ENCODE assay signal across 24 mouse cellular contexts in genomic region chr5:128580931-128581330, GRCm38 (mm10). TPM values are rescaled to one million over a fixed set of nuclear protein-coding genes. Genes with fewer than 3 reads are reported as not detected.
A peak's percentile ranks its signal among the peaks of the same experiment; 100 is the strongest.
DNase-seq lines count a peak whose midpoint lies in the region; ATAC-seq and TF ChIP-seq lines count a peak whose summit lies in the region.
"Had no signal": no experiment of that assay in that cellular context is flagged by ENCODE, and none has a peak within 500 bp of the region (broad histone marks: within the 10 kb centered on the region; RNA-seq: fewer than 3 reads in every experiment).

No protein-coding gene starts in this region.

- H3K27me3 ChIP-seq in intestine, embryonic 16.5 days (replicated peaks; ENCODE audit: control insufficient read depth, insufficient read depth, low read length): no peaks in the 10 kb centered on the region
- H3K27me3 ChIP-seq in intestine, postnatal 0 days (replicated peaks; ENCODE audit: control insufficient read depth, insufficient read depth, low read length): no peaks in the 10 kb centered on the region
- H3K27me3 ChIP-seq in embryonic facial prominence, embryonic 12.5 days: no peaks in the 10 kb centered on the region
- no peaks in the 10 kb centered on the region for H3K27me3 ChIP-seq in limb, embryonic 15.5 days
- H3K27me3 ChIP-seq: hindbrain, embryonic 15.5 days; midbrain, embryonic 15.5 days; Patski had no signal

- peak; percentile 18; the same call in 1 of the 2 replicates for ATAC-seq in intestine, embryonic 16.5 days
- ATAC-seq in intestine, postnatal 0 days: no peak
- no peak for ATAC-seq in embryonic facial prominence, embryonic 12.5 days (ENCODE audit: insufficient number of reproducible peaks, insufficient read depth, low FRiP score, low TSS enrichment)
- no peak for ATAC-seq in limb, embryonic 15.5 days (ENCODE audit: insufficient number of reproducible peaks, low FRiP score, low TSS enrichment, low read depth)
- ATAC-seq in megakaryocyte progenitor cell, adult 5-6 weeks (replicated peaks; ENCODE audit: poor library complexity): no peak
- ATAC-seq: activated CD4-positive, CD25-positive, alpha-beta regulatory T cell, adult 4 months; liver, postnatal 0 days; midbrain, embryonic 15.5 days; Patski had no signal

- no peak for TF ChIP-seq CTCF in intestine, postnatal 0 days (IDR thresholded peaks at IDR 0.05; ENCODE audit: low read depth)

- H3K36me3 ChIP-seq in intestine, embryonic 16.5 days (ENCODE audit: control insufficient read depth, insufficient read depth, low read length): no peaks in the 10 kb centered on the region
- no peaks in the 10 kb centered on the region for H3K36me3 ChIP-seq in intestine, postnatal 0 days (ENCODE audit: control insufficient read depth, insufficient read depth)
- no peaks in the 10 kb centered on the region for H3K36me3 ChIP-seq in embryonic facial prominence, embryonic 12.5 days
- no peaks in the 10 kb centered on the region for H3K36me3 ChIP-seq in limb, embryonic 15.5 days
- H3K36me3 ChIP-seq: forebrain, embryonic 12.5 days; heart, embryonic 10.5 days; hindbrain, embryonic 15.5 days; midbrain, embryonic 15.5 days had no signal

- no peak overlapping the region for H3K9ac ChIP-seq in intestine, embryonic 16.5 days (ENCODE audit: low read depth, low read length)
- H3K9ac ChIP-seq in intestine, postnatal 0 days (ENCODE audit: low read depth, low read length): no peak overlapping the region
- no peak overlapping the region for H3K9ac ChIP-seq in embryonic facial prominence, embryonic 12.5 days
- no peak overlapping the region for H3K9ac ChIP-seq in limb, embryonic 15.5 days
- H3K9ac ChIP-seq: forebrain, embryonic 12.5 days; hindbrain, embryonic 15.5 days; liver, postnatal 0 days; midbrain, embryonic 15.5 days had no signal

- no peaks in the 10 kb centered on the region for H3K9me3 ChIP-seq in intestine, embryonic 16.5 days (ENCODE audit: control insufficient read depth, low read length)
- H3K9me3 ChIP-seq in intestine, postnatal 0 days (ENCODE audit: control insufficient read depth): no peaks in the 10 kb centered on the region
- no peaks in the 10 kb centered on the region for H3K9me3 ChIP-seq in embryonic facial prominence, embryonic 12.5 days
- no peaks in the 10 kb centered on the region for H3K9me3 ChIP-seq in limb, embryonic 15.5 days
- H3K9me3 ChIP-seq: forebrain, embryonic 12.5 days; heart, embryonic 10.5 days; hindbrain, embryonic 15.5 days; midbrain, embryonic 15.5 days had no signal

- H3K4me3 ChIP-seq in intestine, embryonic 16.5 days (ENCODE audit: low read length): no peak overlapping the region
- no peak overlapping the region for H3K4me3 ChIP-seq in intestine, postnatal 0 days (ENCODE audit: low read depth, low read length)
- no peak overlapping the region for H3K4me3 ChIP-seq in embryonic facial prominence, embryonic 12.5 days
- H3K4me3 ChIP-seq in limb, embryonic 15.5 days: no peak overlapping the region
- H3K4me3 ChIP-seq: forebrain, embryonic 12.5 days; heart, embryonic 10.5 days; hindbrain, embryonic 15.5 days; layer of hippocampus, adult 2 months; midbrain, embryonic 15.5 days had no signal

- H3K4me2 ChIP-seq in intestine, embryonic 16.5 days (ENCODE audit: low read depth, low read length): no peak overlapping the region
- no peak overlapping the region for H3K4me2 ChIP-seq in intestine, postnatal 0 days (replicated peaks; ENCODE audit: low read depth)
- H3K4me2 ChIP-seq in embryonic facial prominence, embryonic 12.5 days (replicated peaks): no peak overlapping the region; the same call in 1 of the 2 replicates
- H3K4me2 ChIP-seq in limb, embryonic 15.5 days: no peak overlapping the region
- H3K4me2 ChIP-seq: forebrain, embryonic 12.5 days; hindbrain, embryonic 15.5 days; midbrain, embryonic 15.5 days had no signal

- H3K27ac ChIP-seq in intestine, embryonic 16.5 days (ENCODE audit: low read length): no peak overlapping the region
- no peak overlapping the region for H3K27ac ChIP-seq in intestine, postnatal 0 days (ENCODE audit: low read depth, low read length)
- peak overlapping the region; percentile 75 for H3K27ac ChIP-seq in embryonic facial prominence, embryonic 12.5 days
- peak overlapping the region; percentile 65 for H3K27ac ChIP-seq in limb, embryonic 15.5 days
- H3K27ac ChIP-seq: forebrain, embryonic 12.5 days; hindbrain, embryonic 15.5 days; layer of hippocampus, adult 2 months; midbrain, embryonic 15.5 days had no signal

- H3K4me1 ChIP-seq in intestine, embryonic 16.5 days (ENCODE audit: control insufficient read depth, insufficient read depth, low read length): peaks cover 3% of the 10 kb centered on the region; the same call in 1 of the 2 replicates
- H3K4me1 ChIP-seq in intestine, postnatal 0 days (replicated peaks; ENCODE audit: control insufficient read depth, insufficient read depth, low read length): no peaks in the 10 kb centered on the region
- H3K4me1 ChIP-seq in embryonic facial prominence, embryonic 12.5 days: peaks cover 17% of the 10 kb centered on the region; the same call in 1 of the 2 replicates
- peaks cover 33% of the 10 kb centered on the region for H3K4me1 ChIP-seq in limb, embryonic 15.5 days

- WGBS in intestine, embryonic 16.5 days: 50% methylated on average over 4 of the region's 4 CpGs
- 66% methylated on average over 4 of the region's 4 CpGs for WGBS in intestine, postnatal 0 days
- WGBS in embryonic facial prominence, embryonic 12.5 days: 63% methylated on average over 4 of the region's 4 CpGs
- 62% methylated on average over 4 of the region's 4 CpGs for WGBS in limb, embryonic 15.5 days

- peak; percentile 57 for DNase-seq in adrenal gland, adult 8-10 months
- no peak for DNase-seq in ovary, postnatal 36 days (ENCODE audit: low spot score)
- DNase-seq: cerebellum, adult 11-12 months; cerebellum, postnatal 36 days; gastrocnemius, postnatal 25 days; heart, postnatal 10 days; kidney, adult 18-20 months; kidney, postnatal 10 days; liver, postnatal 0 days; lung, postnatal 4 days; right cerebral cortex, postnatal 25 days had no signal

RNA-seq across cellular contexts. Expression of gene Fzd10, which starts 19.7 kb away (rescaled TPM):
- 0.47 and 0.53 TPM in 2 replicates for polyA plus RNA-seq in intestine, embryonic 16.5 days (2015; fragmentation: Nextera tagmentation; extraction: Ambion mirVana)
- 0.16 and 0.21 TPM in 2 replicates for polyA plus RNA-seq in intestine, postnatal 0 days (2015; fragmentation: Nextera tagmentation; extraction: Ambion mirVana)
- total RNA-seq in adrenal gland, adult 8-10 months (2022): under 1 TPM; 0.43 to 0.80 (median 0.53) TPM
- 8.1 and 8.2 TPM in 2 replicates for polyA plus RNA-seq in embryonic facial prominence, embryonic 12.5 days (2016; fragmentation: Nextera tagmentation; extraction: Ambion mirVana)
- polyA plus RNA-seq in limb, embryonic 15.5 days (2015; fragmentation: Nextera tagmentation; extraction: Ambion mirVana): 5.9 and 7.7 TPM in 2 replicates
- not detected in 2 replicates for total RNA-seq in megakaryocyte progenitor cell, adult 5-6 weeks (2015)
- total RNA-seq in megakaryocyte progenitor cell, adult 5-6 weeks (2017): not detected in 2 replicates
- polyA plus RNA-seq: activated CD4-positive, CD25-positive, alpha-beta regulatory T cell, adult 4 months; C2C12; liver, postnatal 0 days; Patski had no signal

Comparison
In these comparisons a context has a peak if more than half of its experiments do, and no peak if none do; other contexts are left out.
1. H3K27ac ChIP-seq: peak in embryonic facial prominence, embryonic 12.5 days (single experiment) and limb, embryonic 15.5 days (single experiment); none in intestine, embryonic 16.5 days (single experiment) and intestine, postnatal 0 days (single experiment).